Comparison of ENCODE assay signal across 9 mouse cellular contexts in genomic region chr17:87459750-87460668, GRCm38 (mm10). TPM values are rescaled to one million over a fixed set of nuclear protein-coding genes. Genes with fewer than 3 reads are reported as not detected.
DNase-seq lines count a peak whose midpoint lies in the region; ATAC-seq and TF ChIP-seq lines count a peak whose summit lies in the region.
"Had no signal": no experiment of that assay in that cellular context is flagged by ENCODE, and none has a peak within 500 bp of the region (broad histone marks: within the 10 kb centered on the region; RNA-seq: fewer than 3 reads in every experiment).

No protein-coding gene starts in this region.

- H3K4me3 ChIP-seq in forebrain, embryonic 13.5 days, result no peak overlapping the region
- no peak overlapping the region for H3K4me3 ChIP-seq in hindbrain, embryonic 15.5 days
- peak overlapping the region in 1 of 2 experiments; percentile 8; a peak in 2 of 4 replicates for H3K4me3 ChIP-seq in liver, embryonic 14.5 days (ENCODE audit: insufficient read depth in 1 of 2, low read depth in 2 of 2, low read length in 2 of 2)
- H3K4me3 ChIP-seq in olfactory bulb, adult 2 months (ENCODE audit: insufficient read depth, low read depth, low read length), result no peak overlapping the region

- H3K4me2 ChIP-seq in forebrain, embryonic 13.5 days, result peak overlapping the region; percentile 35
- peak overlapping the region; percentile 31 for H3K4me2 ChIP-seq in hindbrain, embryonic 15.5 days
- H3K4me2 ChIP-seq in liver, embryonic 14.5 days (ENCODE audit: low read depth), result peak overlapping the region; percentile 43

- no peak for TF ChIP-seq CTCF in liver, embryonic 14.5 days (IDR thresholded peaks at IDR 0.05; ENCODE audit: low read depth)
- TF ChIP-seq CTCF in olfactory bulb, adult 2 months (IDR thresholded peaks at IDR 0.05; ENCODE audit: insufficient read depth, low read depth, low read length), result no peak

- peak overlapping the region; percentile 44; the same call in 1 of the 2 replicates for H3K27ac ChIP-seq in forebrain, embryonic 13.5 days
- peak overlapping the region; percentile 67 for H3K27ac ChIP-seq in hindbrain, embryonic 15.5 days (replicated peaks)
- no peak overlapping the region for H3K27ac ChIP-seq in liver, embryonic 14.5 days
- peak overlapping the region; percentile 41 for H3K27ac ChIP-seq in olfactory bulb, adult 2 months (ENCODE audit: insufficient read depth, low read depth, low read length)

- DNase-seq in adrenal gland, postnatal 14 days, result peak; percentile 20
- DNase-seq in adrenal gland, adult 18-20 months (ENCODE audit: low spot score in 2 of 2), result no peak
- peak; percentile 69 for DNase-seq in Muller cell, postnatal 12 days (ENCODE audit: inconsistent ontology term)
- DNase-seq in liver, embryonic 14.5 days (ENCODE audit: low read depth in 3 of 3, low spot score in 3 of 3), result no peak

- peak overlapping the region; percentile 44 for H3K9ac ChIP-seq in forebrain, embryonic 13.5 days
- peak overlapping the region; percentile 26; the same call in 1 of the 2 replicates for H3K9ac ChIP-seq in hindbrain, embryonic 15.5 days
- H3K9ac ChIP-seq in liver, embryonic 14.5 days (replicated peaks), result no peak overlapping the region

- peak; percentile 54 for ATAC-seq in forebrain, embryonic 13.5 days
- ATAC-seq in hindbrain, embryonic 15.5 days (ENCODE audit: low FRiP score, low read depth), result peak; percentile 25
- peak; percentile 23; the same call in 1 of the 2 replicates for ATAC-seq in liver, embryonic 14.5 days (ENCODE audit: insufficient read depth)
- no peak for ATAC-seq in CD4-positive, CD25-positive, alpha-beta regulatory T cell, adult 4 months

- no peak for TF ChIP-seq EP300 in liver, embryonic 14.5 days (IDR thresholded peaks at IDR 0.05; ENCODE audit: low read depth)

- no peak for TF ChIP-seq POLR2A in olfactory bulb, adult 2 months (IDR thresholded peaks at IDR 0.05; ENCODE audit: insufficient read depth, low read depth, low read length)

- H3K9me3 ChIP-seq in forebrain, embryonic 13.5 days (replicated peaks), result no peaks in the 10 kb centered on the region
- no peaks in the 10 kb centered on the region for H3K9me3 ChIP-seq in hindbrain, embryonic 15.5 days
- H3K9me3 ChIP-seq in liver, embryonic 14.5 days (ENCODE audit: control insufficient read depth, low read length), result no peaks in the 10 kb centered on the region

- 21% methylated on average over 14 of the region's 14 CpGs for WGBS in forebrain, embryonic 13.5 days
- WGBS in hindbrain, embryonic 15.5 days, result 13% methylated on average over 14 of the region's 14 CpGs
- 24% methylated on average over 14 of the region's 14 CpGs for WGBS in liver, embryonic 14.5 days (ENCODE audit: insufficient replicate concordance)
- 26% methylated on average over 14 of the region's 14 CpGs for WGBS in olfactory bulb, adult 2 months

- peaks cover 2% of the 10 kb centered on the region; the same call in 1 of the 2 replicates for H3K27me3 ChIP-seq in forebrain, embryonic 13.5 days
- H3K27me3 ChIP-seq in hindbrain, embryonic 15.5 days, result no peaks in the 10 kb centered on the region
- no peaks in the 10 kb centered on the region; the same call in 1 of the 2 replicates for H3K27me3 ChIP-seq in liver, embryonic 14.5 days (ENCODE audit: control insufficient read depth, insufficient read depth, low read length)

- H3K36me3 ChIP-seq in forebrain, embryonic 13.5 days (ENCODE audit: poor library complexity, severe bottlenecking), result no peaks in the 10 kb centered on the region
- no peaks in the 10 kb centered on the region for H3K36me3 ChIP-seq in hindbrain, embryonic 15.5 days
- no peaks in the 10 kb centered on the region for H3K36me3 ChIP-seq in liver, embryonic 14.5 days (replicated peaks; ENCODE audit: control insufficient read depth, insufficient read depth, low read depth)

- peaks cover 32% of the 10 kb centered on the region for H3K4me1 ChIP-seq in forebrain, embryonic 13.5 days
- H3K4me1 ChIP-seq in hindbrain, embryonic 15.5 days (replicated peaks), result peaks cover 41% of the 10 kb centered on the region
- H3K4me1 ChIP-seq in liver, embryonic 14.5 days (replicated peaks; ENCODE audit: control insufficient read depth in 2 of 2, insufficient read depth in 2 of 2, low read length in 1 of 2), result peaks cover 8 to 27% of the 10 kb centered on the region in 2 experiments; a peak in 3 of 4 replicates
- H3K4me1 ChIP-seq in olfactory bulb, adult 2 months (ENCODE audit: control insufficient read depth, insufficient read depth, low read length), result peaks cover 27% of the 10 kb centered on the region

RNA-seq across cellular contexts. Expression of gene Calm2, which starts 13.3 kb away (rescaled TPM):
- total RNA-seq in adrenal gland, postnatal 14 days (2021), result 430 and 435 TPM in 2 replicates
- 100 to 1,000 TPM; 343 to 481 TPM for total RNA-seq in adrenal gland, adult 18-20 months (2021)
- 1,676 and 1,701 TPM in 2 replicates for polyA plus RNA-seq in forebrain, embryonic 13.5 days (2015; fragmentation: Nextera tagmentation; extraction: Ambion mirVana)
- polyA plus RNA-seq in hindbrain, embryonic 15.5 days (2015; fragmentation: Nextera tagmentation; extraction: Ambion mirVana), result 2,472 and 2,541 TPM in 2 replicates
- 112 and 195 TPM in 2 replicates for polyA plus RNA-seq in liver, embryonic 14.5 days (2012; rRNA removed)
- 368 and 373 TPM in 2 replicates for polyA plus RNA-seq in liver, embryonic 14.5 days (2014; fragmentation: Nextera tagmentation; extraction: Ambion mirVana)
- polyA plus RNA-seq in olfactory bulb, adult 2 months (2012; ENCODE audit: insufficient read depth, insufficient read length, low replicate concordance, missing spikeins), result 549 and 1,470 TPM in 2 replicates
- polyA plus RNA-seq in CD4-positive, CD25-positive, alpha-beta regulatory T cell, adult 4 months (2017; shearing (Covaris generic)), result 100 to 1,000 TPM; 533 to 583 TPM

RNA-seq across cellular contexts. Expression of gene Stpg4, which starts 32.5 kb away (rescaled TPM):
- total RNA-seq in adrenal gland, postnatal 14 days (2021), result not detected in 2 replicates
- not detected for total RNA-seq in adrenal gland, adult 18-20 months (2021)
- polyA plus RNA-seq in forebrain, embryonic 13.5 days (2015; fragmentation: Nextera tagmentation; extraction: Ambion mirVana), result not detected in 2 replicates
- polyA plus RNA-seq in hindbrain, embryonic 15.5 days (2015; fragmentation: Nextera tagmentation; extraction: Ambion mirVana), result not detected in 2 replicates
- polyA plus RNA-seq in liver, embryonic 14.5 days (2012; rRNA removed), result not detected in 2 replicates
- polyA plus RNA-seq in liver, embryonic 14.5 days (2014; fragmentation: Nextera tagmentation; extraction: Ambion mirVana), result not detected in 2 replicates
- not detected in 2 replicates for polyA plus RNA-seq in olfactory bulb, adult 2 months (2012; ENCODE audit: insufficient read depth, insufficient read length, low replicate concordance, missing spikeins)
- not detected for polyA plus RNA-seq in CD4-positive, CD25-positive, alpha-beta regulatory T cell, adult 4 months (2017; shearing (Covaris generic))
- total RNA-seq: heart, postnatal 14 days had no signal

Comparison
In these comparisons a context has a peak if more than half of its experiments do, and no peak if none do; other contexts are left out.
1. DNase-seq: peak in adrenal gland, postnatal 14 days (single experiment) and Muller cell, postnatal 12 days (single experiment); none in adrenal gland, adult 18-20 months (0 of 2) and liver, embryonic 14.5 days (0 of 3).
2. Peak in every context shown above with its lines, with median percentiles within 50 percentile points of each other: H3K4me2 ChIP-seq.